Mouse (Mus musculus) cerebellum, adult 2 months (tissue): Measurements from ENCODE around the gene Rrn3.

Experiments
- CTCF ChIP-seq: fragments of 200-500 bp; IDR thresholded peaks from 2 replicates; pipeline ENCODE4 v1.5.1; 2011; ENCODE audit warnings: low read depth, mild to moderate bottlenecking, control low read depth, low read length, moderate library complexity, borderline replicate concordance; ENCODE audit not compliant: insufficient read depth
- POLR2A ChIP-seq: fragments of 200-500 bp; IDR thresholded peaks from 2 replicates; pipeline ENCODE4 v1.6.1; 2011; ENCODE audit warnings: low read length, control low read depth, borderline replicate concordance; ENCODE audit not compliant: insufficient read depth

DNA sequence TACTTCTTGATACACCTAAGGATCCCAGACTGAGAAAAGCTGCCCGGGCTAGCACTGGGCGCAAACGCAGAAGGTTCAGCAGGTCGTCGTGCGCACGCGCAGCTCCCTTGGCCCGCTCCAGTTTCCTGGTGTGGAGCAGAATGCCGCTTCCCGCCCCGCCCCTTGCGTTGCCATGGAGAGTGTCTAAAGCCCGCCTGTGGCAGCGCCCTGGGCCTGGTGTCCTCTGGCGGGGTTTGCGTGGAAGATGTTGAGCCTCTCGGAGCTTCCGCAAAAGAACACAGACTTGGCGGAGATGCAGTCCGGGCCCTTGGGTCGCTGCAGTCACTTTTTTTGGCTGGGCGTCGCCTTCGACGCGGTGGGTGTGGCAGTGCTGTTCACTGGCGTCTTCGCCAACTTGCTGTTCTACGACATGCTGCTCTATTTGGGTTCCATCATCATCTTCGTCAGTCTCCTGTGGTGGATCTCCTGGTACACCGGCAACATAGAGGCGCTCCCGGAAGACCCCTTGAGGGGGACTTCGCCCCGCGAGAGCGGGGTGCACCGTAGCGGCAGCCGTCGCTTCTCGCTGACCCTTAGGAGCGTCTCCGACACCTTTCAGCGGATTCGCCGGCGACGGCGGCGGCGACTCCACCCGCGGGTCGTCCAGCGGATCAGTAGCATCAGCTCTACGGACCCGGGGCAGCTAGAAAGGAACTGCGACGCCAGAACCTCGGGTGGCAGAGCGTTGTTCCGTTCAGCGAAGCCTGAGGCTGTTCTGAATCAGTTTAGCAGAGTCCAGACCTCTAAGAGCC, 25.9 kb upstream of the Rrn3 start:
- TF ChIP-seq CTCF (no peak), POLR2A (peak; percentile 42; the same call in 1 of the 2 replicates)
